Mouse (Mus musculus) neural tube, embryonic 15.5 days (tissue): ENCODE results near the gene Ccdc121. TPM values are rescaled to one million over a fixed set of nuclear protein-coding genes. Genes with fewer than 3 reads are reported as not detected.
A peak's percentile ranks its signal among the peaks of the same experiment; 100 is the strongest.

ENCODE experiments used
- ATAC-seq: fragments of 200-750 bp; cut with Nextera tagmentation; 2 replicates; pipeline ENCODE4 v1.8.0; 2017; ENCODE audit warnings: mild to moderate bottlenecking, moderate TSS enrichment, moderate library complexity; ENCODE audit not compliant: low FRiP score
- H3K27ac ChIP-seq: fragments of 300-500 bp; sonication (generic); replicated peaks from 2 replicates; pipeline ENCODE4 v1.5.1; 2015; ENCODE audit warnings: mild to moderate bottlenecking, inconsistent platforms
- H3K27me3 ChIP-seq: fragments of 300-500 bp; sonication (generic); replicated peaks from 2 replicates; pipeline ENCODE4 v1.6.1; 2015; ENCODE audit warnings: inconsistent platforms
- H3K36me3 ChIP-seq: fragments of 300-500 bp; sonication (generic); 2 replicates; pipeline ENCODE4 v1.6.1; 2015; ENCODE audit warnings: inconsistent platforms
- H3K4me1 ChIP-seq: fragments of 300-500 bp; sonication (generic); 2 replicates; pipeline ENCODE4 v1.6.1; 2015; ENCODE audit warnings: inconsistent platforms
- H3K4me2 ChIP-seq: fragments of 300-500 bp; sonication (generic); 2 replicates; pipeline ENCODE4 v1.6.1; 2015; ENCODE audit warnings: inconsistent platforms, mild to moderate bottlenecking, moderate library complexity
- H3K4me3 ChIP-seq: fragments of 300-500 bp; sonication (generic); replicated peaks from 2 replicates; pipeline ENCODE4 v1.5.1; 2015; ENCODE audit warnings: mild to moderate bottlenecking, inconsistent platforms
- H3K9ac ChIP-seq: fragments of 300-500 bp; sonication (generic); replicated peaks from 2 replicates; pipeline ENCODE4 v1.6.1; 2015; ENCODE audit warnings: mild to moderate bottlenecking, inconsistent platforms
- H3K9me3 ChIP-seq: fragments of 300-500 bp; sonication (generic); replicated peaks from 2 replicates; pipeline ENCODE4 v1.6.1; 2016; ENCODE audit warnings: inconsistent platforms
- WGBS: fragments of 180-500 bp; shearing (Covaris S2); methylation state at CpG from one replicate; pipeline ENCODE4 v1.1.7; 2015; ENCODE audit warnings: mixed read lengths; 5-methylcytosine and 5-hydroxymethylcytosine counted together
- polyA plus RNA-seq: library from polyadenylated mRNA; unstranded; fragments of >200 nt; fragmentation: Nextera tagmentation; extraction: Ambion mirVana; gene quantifications from 2 replicates; pipeline ENCODE4 v1.2.1, GENCODE M21; 2015

The Ccdc121 gene
- polyA plus RNA-seq, 1 experiment from 2014 or later, result not detected

DNA sequence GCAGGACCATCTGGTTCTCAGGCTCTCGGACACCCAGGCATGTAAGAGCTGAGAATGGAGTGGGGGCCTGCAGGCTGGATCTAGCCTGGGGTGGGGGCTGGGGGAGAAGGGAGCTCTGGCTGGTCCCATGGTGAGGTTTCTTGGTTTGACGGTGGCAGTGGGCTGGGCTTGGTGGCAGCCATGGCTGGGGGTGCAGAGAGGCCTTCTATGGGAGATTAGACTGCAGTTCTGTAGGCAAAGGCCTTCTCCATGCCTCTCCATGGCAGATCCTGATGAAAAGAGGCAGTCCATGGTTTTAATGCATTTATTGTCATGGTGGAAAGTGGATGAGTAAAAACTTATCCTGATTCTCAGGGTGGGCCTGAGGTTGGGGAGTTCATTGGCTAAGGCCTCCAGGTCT lies 7.8 kb downstream of the Ccdc121 start:
- no peak for ATAC-seq
- H3K27me3 ChIP-seq, result no peaks in the 10 kb centered on the region
- 0 out of 2 replicates have a peak, but pooled peaks cover 3% of the 10 kb centered on the region for H3K4me1 ChIP-seq
- no peak overlapping the region for H3K4me2 ChIP-seq
- WGBS, result 86% methylated on average over 2 of the region's 2 CpGs
- H3K27ac ChIP-seq, result no peak overlapping the region
- no peak overlapping the region for H3K9ac ChIP-seq
- no peaks in the 10 kb centered on the region for H3K9me3 ChIP-seq
- no peak overlapping the region for H3K4me3 ChIP-seq
- no peaks in the 10 kb centered on the region for H3K36me3 ChIP-seq

DNA sequence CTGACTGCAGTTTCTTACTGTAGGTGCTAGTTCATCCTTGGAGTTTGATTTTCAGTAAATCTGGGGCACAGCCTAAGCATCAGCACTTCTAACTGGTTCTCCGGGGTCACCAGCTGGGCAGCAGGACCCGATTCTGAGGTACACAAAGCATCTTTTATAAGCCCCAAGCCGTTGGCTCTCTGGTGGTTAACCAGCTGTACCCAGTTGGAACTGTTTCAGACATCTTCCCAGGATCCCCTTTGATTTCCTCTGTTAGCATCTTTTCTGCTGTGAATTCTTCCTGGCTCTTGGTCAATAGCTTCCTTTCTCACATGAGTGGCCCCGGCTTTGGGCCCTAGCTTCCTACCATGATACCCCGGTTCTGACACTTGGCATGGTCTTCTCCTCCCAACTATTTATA lies 26.6 kb downstream of the Ccdc121 start:
- H3K9ac ChIP-seq, result no peak overlapping the region
- WGBS, result 59% methylated on average over 5 of the region's 5 CpGs
- peaks cover 13% of the 10 kb centered on the region for H3K4me1 ChIP-seq
- peak; percentile 17; the same call in 1 of the 2 replicates for ATAC-seq
- H3K27me3 ChIP-seq, result no peaks in the 10 kb centered on the region
- H3K9me3 ChIP-seq, result no peaks in the 10 kb centered on the region
- no peaks in the 10 kb centered on the region for H3K36me3 ChIP-seq
- no peak overlapping the region for H3K4me2 ChIP-seq
- H3K4me3 ChIP-seq, result no peak overlapping the region
- peak overlapping the region; percentile 0; the same call in 1 of the 2 replicates for H3K27ac ChIP-seq

GRCm38 (mm10) chr1:181476557-181476956 lies 34.7 kb downstream of the Ccdc121 start:
- WGBS, result 71% methylated on average over 6 of the region's 6 CpGs
- Histone ChIP-seq H3K9me3 (peaks cover under 1% of the 10 kb centered on the region; the same call in 1 of the 2 replicates), H3K4me1 (no peaks in the 10 kb centered on the region), H3K36me3 (no peaks in the 10 kb centered on the region), H3K9ac (no peak overlapping the region), H3K4me3 (no peak overlapping the region), H3K4me2 (no peak overlapping the region), H3K27ac (no peak overlapping the region), H3K27me3 (no peaks in the 10 kb centered on the region)
- no peak for ATAC-seq

DNA sequence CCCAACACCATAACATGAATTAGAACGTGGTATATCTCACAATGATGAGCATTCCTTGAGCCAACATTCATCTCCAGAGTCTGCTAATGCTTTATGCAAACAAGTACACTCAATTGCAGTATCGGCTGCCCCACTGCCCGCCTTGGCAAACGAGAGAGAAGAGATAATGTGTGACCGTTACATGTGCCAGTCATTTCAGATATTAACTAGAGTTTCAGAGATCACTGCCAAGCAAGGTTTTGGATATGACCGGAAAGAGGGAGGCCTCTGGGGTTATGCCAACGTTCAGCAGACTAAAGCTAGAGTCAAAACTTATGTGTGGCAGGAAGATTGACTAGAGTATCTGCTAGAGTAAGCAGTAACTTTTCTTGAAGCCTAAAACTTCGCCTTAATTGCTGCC lies 35.1 kb downstream of the Ccdc121 start:
- 81% methylated on average over 8 of the region's 8 CpGs for WGBS
- no peak overlapping the region for H3K4me3 ChIP-seq
- no peak overlapping the region for H3K4me2 ChIP-seq
- H3K9me3 ChIP-seq, result peaks cover 3% of the 10 kb centered on the region; the same call in 1 of the 2 replicates
- no peaks in the 10 kb centered on the region for H3K36me3 ChIP-seq
- no peaks in the 10 kb centered on the region for H3K27me3 ChIP-seq
- no peak overlapping the region for H3K9ac ChIP-seq
- no peak overlapping the region for H3K27ac ChIP-seq
- no peak for ATAC-seq
- H3K4me1 ChIP-seq, result no peaks in the 10 kb centered on the region

- no peak overlapping the region for H3K9ac ChIP-seq
- H3K9me3 ChIP-seq, result peaks cover 3% of the 10 kb centered on the region; the same call in 1 of the 2 replicates
- WGBS, result 82% methylated on average over 8 of the region's 8 CpGs
- H3K4me3 ChIP-seq, result no peak overlapping the region
- H3K27me3 ChIP-seq, result no peaks in the 10 kb centered on the region
- no peak overlapping the region for H3K4me2 ChIP-seq
- H3K36me3 ChIP-seq, result no peaks in the 10 kb centered on the region
- peaks cover 3% of the 10 kb centered on the region; the same call in 1 of the 2 replicates for H3K4me1 ChIP-seq
- H3K27ac ChIP-seq, result no peak overlapping the region
- ATAC-seq, result no peak
These were observed 41.8 kb downstream of the Ccdc121 start for GRCm38 (mm10) chr1:181469415-181469814.

DNA sequence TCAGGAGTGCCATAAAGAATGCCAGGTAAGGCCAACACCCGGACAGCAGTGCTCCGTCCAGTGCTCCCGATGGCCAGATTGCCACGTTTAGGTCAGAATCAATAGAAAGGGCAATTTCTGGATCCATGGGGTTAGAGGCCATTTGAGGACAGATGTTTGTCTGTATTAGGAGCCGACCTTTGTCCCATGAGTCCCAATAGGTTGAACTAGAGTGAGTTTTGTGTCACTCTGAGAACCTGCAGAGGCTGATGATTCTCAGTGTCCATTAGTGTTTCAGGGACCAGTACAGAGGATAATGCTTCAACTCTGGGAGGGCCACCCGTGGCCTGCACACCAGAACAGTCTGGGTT lies 44.0 kb downstream of the Ccdc121 start:
- Histone ChIP-seq H3K4me2 (no peak overlapping the region), H3K9me3 (peaks cover 3% of the 10 kb centered on the region; the same call in 1 of the 2 replicates), H3K27ac (no peak overlapping the region), H3K9ac (no peak overlapping the region), H3K36me3 (no peaks in the 10 kb centered on the region), H3K27me3 (no peaks in the 10 kb centered on the region), H3K4me1 (peaks cover 4% of the 10 kb centered on the region), H3K4me3 (no peak overlapping the region)
- no peak for ATAC-seq
- 92% methylated on average over 6 of the region's 6 CpGs for WGBS

DNA sequence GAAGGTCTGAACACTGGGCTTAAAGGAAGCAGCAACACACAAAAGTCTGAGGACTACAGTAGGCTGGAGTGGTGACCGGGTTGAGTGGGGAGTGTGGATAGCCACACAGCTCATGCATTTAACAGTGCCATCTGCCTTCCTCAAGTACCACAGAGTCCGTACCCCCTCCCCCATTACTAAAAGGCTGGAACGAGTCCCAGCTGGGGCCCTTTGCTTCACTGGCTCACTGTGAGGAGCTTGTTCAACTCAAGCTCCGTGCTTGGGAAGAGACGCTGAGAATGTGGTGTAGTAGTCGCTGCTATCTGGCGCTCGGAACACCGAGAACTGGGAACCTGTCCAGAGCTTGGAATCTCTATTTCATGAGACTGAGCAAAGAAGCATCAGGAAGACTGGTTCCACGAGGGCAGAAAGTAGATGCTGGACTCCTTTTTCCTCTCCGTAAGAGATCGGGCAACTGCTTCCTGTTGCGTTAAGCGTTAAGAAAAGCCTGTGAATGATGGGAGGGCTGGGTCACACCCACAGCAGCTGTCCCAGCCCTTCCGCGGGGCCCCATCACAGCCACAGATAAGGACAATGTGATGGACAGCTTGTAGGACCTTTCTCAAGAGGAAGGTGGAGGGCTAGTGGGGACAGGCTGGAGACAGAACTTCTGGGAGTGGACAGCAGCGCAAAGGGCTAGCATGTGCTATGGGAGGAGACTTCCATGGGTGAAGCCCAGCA lies 44.5 kb downstream of the Ccdc121 start:
- H3K9ac ChIP-seq, result no peak overlapping the region
- no peak overlapping the region for H3K27ac ChIP-seq
- WGBS, result 67% methylated on average over 17 of the region's 17 CpGs
- no peak overlapping the region for H3K4me2 ChIP-seq
- H3K4me3 ChIP-seq, result no peak overlapping the region
- no peaks in the 10 kb centered on the region for H3K36me3 ChIP-seq
- peaks cover 3% of the 10 kb centered on the region; the same call in 1 of the 2 replicates for H3K9me3 ChIP-seq
- no peak for ATAC-seq
- H3K27me3 ChIP-seq, result no peaks in the 10 kb centered on the region
- H3K4me1 ChIP-seq, result peaks cover 5% of the 10 kb centered on the region

GRCm38 (mm10) chr1:181466040-181466439 lies 45.2 kb downstream of the Ccdc121 start:
- Histone ChIP-seq H3K27ac (no peak overlapping the region), H3K4me1 (peaks cover 5% of the 10 kb centered on the region), H3K9me3 (no peaks in the 10 kb centered on the region), H3K4me2 (no peak overlapping the region), H3K27me3 (no peaks in the 10 kb centered on the region), H3K36me3 (no peaks in the 10 kb centered on the region), H3K9ac (no peak overlapping the region), H3K4me3 (no peak overlapping the region)
- no peak for ATAC-seq
- WGBS, result 87% methylated on average over 6 of the region's 6 CpGs

DNA sequence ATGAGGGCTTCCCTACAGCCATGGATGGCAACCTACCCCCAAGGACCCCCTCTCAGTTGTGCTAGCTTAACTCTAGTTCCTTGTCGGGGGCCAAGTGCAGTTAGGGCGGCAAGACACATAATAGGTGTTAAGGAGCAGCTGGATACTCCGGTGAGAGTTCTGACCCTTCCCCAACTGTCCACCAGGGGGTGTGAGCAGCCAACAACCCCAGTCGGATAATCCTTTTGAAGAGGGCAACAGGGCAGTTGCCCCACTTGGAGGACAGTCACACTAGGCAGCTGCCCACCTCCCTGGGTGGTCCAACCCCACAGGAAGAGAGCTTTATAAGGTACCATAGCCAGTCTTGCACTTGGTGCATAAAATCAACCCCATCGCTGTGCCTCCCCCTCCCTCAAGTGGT lies 46.2 kb downstream of the Ccdc121 start:
- ATAC-seq, result no peak
- Histone ChIP-seq H3K4me3 (no peak overlapping the region), H3K9ac (no peak overlapping the region), H3K4me1 (peaks cover 5% of the 10 kb centered on the region), H3K27ac (no peak overlapping the region), H3K27me3 (no peaks in the 10 kb centered on the region), H3K9me3 (no peaks in the 10 kb centered on the region), H3K4me2 (no peak overlapping the region), H3K36me3 (no peaks in the 10 kb centered on the region)
- 57% methylated on average over 5 of the region's 5 CpGs for WGBS

DNA sequence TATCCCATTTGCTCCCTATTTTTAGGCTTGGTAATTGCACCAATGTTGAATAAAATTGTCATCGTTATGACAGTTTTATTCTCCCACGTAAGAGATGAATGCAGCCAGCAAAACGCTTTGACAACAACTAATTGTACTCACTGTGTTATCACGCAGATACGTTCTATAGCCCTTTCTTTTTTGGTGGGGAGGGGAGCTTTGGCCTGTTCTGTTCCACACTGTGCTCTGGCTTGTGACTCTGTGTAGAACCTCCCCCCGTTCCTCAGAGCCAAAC lies 48.4 kb downstream of the Ccdc121 start:
- Histone ChIP-seq H3K9me3 (no peaks in the 10 kb centered on the region), H3K4me1 (peaks cover 5% of the 10 kb centered on the region), H3K27ac (no peak overlapping the region), H3K4me3 (no peak overlapping the region), H3K36me3 (no peaks in the 10 kb centered on the region), H3K9ac (no peak overlapping the region), H3K4me2 (no peak overlapping the region), H3K27me3 (no peaks in the 10 kb centered on the region)
- WGBS, result 81% methylated on average over 6 of the region's 6 CpGs
- ATAC-seq, result no peak

DNA sequence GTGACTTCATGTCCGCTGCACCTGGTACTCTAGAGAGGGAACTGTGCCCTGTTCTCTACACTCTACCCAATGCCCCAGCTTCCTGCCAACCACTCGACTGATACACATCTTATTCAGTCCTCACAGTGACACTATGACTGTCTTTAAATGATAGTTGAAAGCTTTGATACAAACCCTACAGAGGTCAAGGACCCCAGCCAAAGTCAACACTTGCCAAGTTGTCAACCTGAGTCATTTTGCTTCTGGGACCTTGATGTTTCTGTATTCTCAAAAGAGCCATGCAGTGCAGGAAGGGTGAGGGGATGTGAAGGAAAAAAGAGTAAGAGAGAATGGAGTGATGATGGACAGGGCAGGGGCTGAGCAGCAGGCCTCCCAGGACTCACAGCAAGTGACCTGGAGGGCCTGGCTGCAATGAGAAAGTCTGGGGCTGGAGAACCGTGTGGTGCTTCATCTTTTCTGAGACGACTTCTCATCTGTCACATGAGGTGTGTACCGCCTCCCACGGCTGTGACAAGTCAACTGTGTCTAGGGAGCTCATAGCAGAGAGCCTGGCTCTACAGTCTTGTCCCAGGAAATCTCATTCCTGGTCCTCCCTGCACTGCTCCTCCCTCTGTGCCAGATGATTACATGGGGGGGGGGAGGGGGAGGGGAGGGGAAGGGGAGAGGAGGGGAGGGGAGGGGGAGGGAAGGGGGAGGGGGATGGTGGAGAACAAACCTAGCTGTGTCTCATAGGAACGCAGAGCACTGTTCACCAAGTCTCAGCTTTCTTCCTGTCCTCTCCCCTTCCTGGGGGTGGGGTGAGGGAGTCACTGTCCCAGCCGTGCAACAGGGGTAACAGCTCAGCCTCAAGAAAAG lies 49.0 kb downstream of the Ccdc121 start:
- no peak overlapping the region for H3K9ac ChIP-seq
- no peak overlapping the region for H3K4me3 ChIP-seq
- H3K4me2 ChIP-seq, result no peak overlapping the region
- no peaks in the 10 kb centered on the region for H3K27me3 ChIP-seq
- WGBS, result 64% methylated on average over 8 of the region's 8 CpGs
- no peak overlapping the region for H3K27ac ChIP-seq
- H3K36me3 ChIP-seq, result no peaks in the 10 kb centered on the region
- ATAC-seq, result no peak
- peaks cover 5% of the 10 kb centered on the region for H3K4me1 ChIP-seq
- H3K9me3 ChIP-seq, result no peaks in the 10 kb centered on the region

DNA sequence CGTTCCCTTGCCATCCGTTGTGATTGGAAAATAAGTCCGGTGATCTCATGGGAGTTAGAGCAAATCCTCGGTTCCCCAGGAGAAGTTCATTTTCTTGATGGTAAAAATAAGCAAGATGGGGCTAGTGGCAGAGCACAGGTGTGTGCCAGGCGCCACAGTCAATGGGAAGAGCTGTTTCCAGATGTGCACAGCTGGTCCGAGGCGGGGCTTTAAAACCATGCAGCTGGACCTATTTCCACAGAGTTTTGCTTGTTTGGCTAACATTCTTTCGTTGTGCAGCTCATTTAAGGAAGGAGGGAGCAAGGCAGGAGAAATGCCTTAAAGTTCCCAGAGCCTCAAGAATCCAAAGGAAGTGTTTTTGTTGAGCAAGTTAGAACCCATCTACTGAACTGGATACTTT lies 49.8 kb downstream of the Ccdc121 start:
- no peak overlapping the region for H3K4me3 ChIP-seq
- no peak overlapping the region for H3K27ac ChIP-seq
- H3K4me1 ChIP-seq, result peaks cover 2% of the 10 kb centered on the region; the same call in 1 of the 2 replicates
- ATAC-seq, result no peak
- 84% methylated on average over 8 of the region's 8 CpGs for WGBS
- no peaks in the 10 kb centered on the region for H3K27me3 ChIP-seq
- no peaks in the 10 kb centered on the region for H3K36me3 ChIP-seq
- H3K9me3 ChIP-seq, result no peaks in the 10 kb centered on the region
- H3K4me2 ChIP-seq, result no peak overlapping the region
- no peak overlapping the region for H3K9ac ChIP-seq
